Mouse (Mus musculus): ENCODE results near the gene Pomc.
A peak's percentile ranks its signal among the peaks of the same experiment; 100 is the strongest.

- TF ChIP-seq CTCF (IDR thresholded peaks at IDR 0.05) (peak; percentile 41), EP300 (IDR thresholded peaks at IDR 0.05) (no peak)
Observed at GRCm38 (mm10) chr12:3956351-3956750, 1.6 kb downstream of the Pomc start.

All from lung, postnatal 0 days (tissue).